18 mouse cellular contexts compared by ENCODE assay signal in genomic region chr15:6312396-6312795, GRCm38 (mm10). TPM values are rescaled to one million over a fixed set of nuclear protein-coding genes. Genes with fewer than 3 reads are reported as not detected.
"Had no signal": no experiment of that assay in that cellular context is flagged by ENCODE, and none has a peak within 500 bp of the region (broad histone marks: within the 10 kb centered on the region; RNA-seq: fewer than 3 reads in every experiment).

No protein-coding gene starts in this region.

- H3K4me1 ChIP-seq: liver, embryonic 15.5 days; megakaryocyte, embryonic 14.5 days; midbrain, embryonic 15.5 days; neural tube, embryonic 12.5 days; stomach, embryonic 15.5 days had no signal

- DNase-seq: liver, postnatal 0 days; lung, postnatal 14 days; lung, postnatal 36 days; right cerebral cortex, postnatal 14 days; thymus, adult 2 months; thymus, postnatal 25 days; thymus, postnatal 4 days had no signal

- H3K9ac ChIP-seq: liver, embryonic 15.5 days; liver, postnatal 0 days; lung, embryonic 14.5 days; midbrain, embryonic 13.5 days; midbrain, embryonic 15.5 days; neural tube, embryonic 12.5 days; stomach, embryonic 15.5 days had no signal

- H3K36me3 ChIP-seq: liver, embryonic 15.5 days; midbrain, embryonic 13.5 days; midbrain, embryonic 15.5 days; neural tube, embryonic 12.5 days; stomach, embryonic 15.5 days had no signal

- H3K9me3 ChIP-seq: liver, embryonic 15.5 days; megakaryocyte, embryonic 14.5 days; midbrain, embryonic 13.5 days; midbrain, embryonic 15.5 days; neural tube, embryonic 12.5 days; stomach, embryonic 15.5 days had no signal

- H3K4me2 ChIP-seq: liver, embryonic 15.5 days; lung, embryonic 14.5 days; midbrain, embryonic 11.5 days; midbrain, embryonic 13.5 days; midbrain, embryonic 15.5 days; neural tube, embryonic 12.5 days; stomach, embryonic 15.5 days had no signal

- H3K27ac ChIP-seq: liver, embryonic 15.5 days; macrophage; midbrain, embryonic 13.5 days; midbrain, embryonic 15.5 days; neural tube, embryonic 12.5 days; stomach, embryonic 15.5 days; stomach, postnatal 0 days had no signal

- H3K4me3 ChIP-seq: liver, embryonic 15.5 days; megakaryocyte, embryonic 14.5 days; midbrain, embryonic 13.5 days; midbrain, embryonic 15.5 days; neural tube, embryonic 12.5 days; stomach, embryonic 15.5 days had no signal

- H3K27me3 ChIP-seq: liver, embryonic 15.5 days; megakaryocyte, embryonic 14.5 days; midbrain, embryonic 13.5 days; midbrain, embryonic 15.5 days; neural tube, embryonic 12.5 days; stomach, embryonic 15.5 days had no signal

- ATAC-seq: liver, postnatal 0 days; midbrain, embryonic 13.5 days; midbrain, embryonic 15.5 days had no signal

RNA-seq across cellular contexts. Expression of gene Dab2, which starts 12.8 kb away (rescaled TPM):
- total RNA-seq: neutrophil, adult 5-6 weeks had no signal
